Mouse (Mus musculus): Measurements from ENCODE around the gene Olfr525.

The Olfr525 gene

DNA sequence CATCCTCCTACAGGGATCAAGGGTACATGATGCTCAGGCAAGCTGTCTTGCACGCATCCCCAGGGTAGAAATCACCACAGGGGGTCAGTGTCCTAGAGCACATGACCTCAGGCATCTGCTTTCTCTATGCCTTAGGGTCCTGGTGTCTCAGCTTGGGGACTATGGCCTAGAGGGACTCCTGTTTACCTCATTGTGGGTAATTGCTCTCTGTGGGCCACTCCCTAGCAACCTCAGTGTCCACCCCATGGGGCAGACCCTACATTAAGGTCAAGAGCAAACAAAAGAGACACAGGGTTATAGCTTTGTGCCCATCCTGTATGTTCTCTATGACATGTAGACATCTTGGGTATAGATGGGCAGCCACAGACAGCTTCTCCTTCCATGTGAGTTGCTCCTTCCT is at the start of gene Olfr525:
Olfr525 (plus strand) TSS at position 301 of the 400 bp plus-strand sequence.
- DNase-seq = no peak

DNA sequence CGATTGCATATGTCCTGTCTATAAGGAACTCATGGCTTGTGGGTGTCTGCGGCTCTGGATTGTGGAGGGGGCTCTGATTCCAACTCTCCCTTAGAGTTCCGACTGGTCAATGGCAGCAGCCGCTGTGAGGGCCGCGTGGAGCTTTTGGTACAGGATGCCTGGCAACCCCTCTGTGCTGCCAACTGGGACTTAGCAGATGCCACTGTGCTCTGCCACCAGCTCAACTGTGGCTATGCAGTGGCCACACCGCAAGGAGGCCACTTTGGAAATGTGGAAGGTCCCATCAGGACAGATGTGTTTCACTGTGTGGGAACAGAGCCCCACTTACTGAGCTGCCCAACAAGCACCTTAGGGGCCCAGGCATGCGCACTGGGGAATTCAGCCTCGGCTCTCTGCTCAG is 24.9 kb upstream of the Olfr525 start:
- DNase-seq = no peak

DNA sequence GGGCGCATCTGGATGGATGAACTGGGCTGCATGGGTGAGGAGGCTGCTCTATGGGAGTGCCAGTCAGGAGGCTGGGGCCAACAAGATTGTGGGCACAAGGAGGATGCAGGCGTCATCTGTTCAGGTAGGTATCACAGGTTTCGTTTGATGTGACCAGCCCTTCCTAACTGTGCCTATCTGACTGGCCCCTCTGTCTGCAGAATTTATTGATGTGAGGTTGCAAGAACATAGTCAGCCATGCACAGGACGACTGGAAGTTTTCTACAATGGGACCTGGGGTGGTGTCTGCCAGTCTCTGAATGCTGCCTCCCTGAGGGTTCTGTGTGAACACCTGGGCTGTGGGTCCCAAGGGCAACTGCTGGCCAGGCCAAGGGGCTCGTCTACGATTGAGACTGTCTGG is 23.8 kb upstream of the Olfr525 start:
- no peak for DNase-seq

GRCm38 (mm10) chr7:140299416-140299815 is 21.2 kb upstream of the Olfr525 start:
- no peak for DNase-seq

DNA sequence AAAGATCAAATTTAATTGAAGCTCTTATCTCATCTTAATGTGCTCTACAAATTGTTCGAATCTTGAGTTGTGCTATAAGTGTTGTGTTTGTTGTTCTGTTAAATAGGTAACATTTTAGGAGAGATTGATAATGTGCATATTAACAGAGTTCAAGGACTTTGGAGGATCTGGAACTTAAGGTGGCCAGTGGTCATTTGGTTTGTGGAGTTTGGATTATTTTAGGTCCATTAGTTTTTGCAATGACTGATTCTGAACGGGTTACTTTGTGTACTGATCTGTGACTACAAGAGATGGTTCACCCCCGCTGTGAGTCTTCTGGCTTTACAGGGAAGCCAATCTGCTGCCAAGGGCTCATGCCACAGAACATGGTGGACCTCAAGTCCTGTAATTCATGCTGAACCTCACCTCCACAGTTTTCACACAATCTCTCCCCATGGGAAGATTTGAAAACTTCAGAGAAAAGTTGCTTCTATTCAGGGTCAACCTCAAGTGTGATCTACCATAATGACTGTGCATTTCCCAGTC is 735 bp upstream of the Olfr525 start:
- DNase-seq = no peak

DNA sequence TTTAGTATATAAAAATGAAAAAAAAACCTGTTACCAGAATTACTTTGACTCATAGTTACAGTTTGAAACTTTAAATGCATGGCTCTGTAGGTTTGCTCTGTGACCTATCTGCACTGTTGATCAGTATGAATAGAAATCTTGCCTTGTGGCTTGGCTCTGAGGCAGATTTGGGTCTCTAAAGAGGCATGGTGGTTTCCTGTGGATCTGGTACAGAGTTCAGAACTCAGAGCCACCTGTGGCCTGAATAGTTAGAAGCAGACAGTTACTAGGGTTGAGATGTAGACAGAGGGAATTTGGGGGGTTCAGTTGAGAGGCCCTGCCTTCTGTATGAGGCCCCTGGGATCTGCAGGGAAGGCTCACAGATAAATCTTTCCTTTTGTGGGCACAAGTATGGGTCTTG is 477 bp downstream of the Olfr525 start:
- DNase-seq = no peak

DNA sequence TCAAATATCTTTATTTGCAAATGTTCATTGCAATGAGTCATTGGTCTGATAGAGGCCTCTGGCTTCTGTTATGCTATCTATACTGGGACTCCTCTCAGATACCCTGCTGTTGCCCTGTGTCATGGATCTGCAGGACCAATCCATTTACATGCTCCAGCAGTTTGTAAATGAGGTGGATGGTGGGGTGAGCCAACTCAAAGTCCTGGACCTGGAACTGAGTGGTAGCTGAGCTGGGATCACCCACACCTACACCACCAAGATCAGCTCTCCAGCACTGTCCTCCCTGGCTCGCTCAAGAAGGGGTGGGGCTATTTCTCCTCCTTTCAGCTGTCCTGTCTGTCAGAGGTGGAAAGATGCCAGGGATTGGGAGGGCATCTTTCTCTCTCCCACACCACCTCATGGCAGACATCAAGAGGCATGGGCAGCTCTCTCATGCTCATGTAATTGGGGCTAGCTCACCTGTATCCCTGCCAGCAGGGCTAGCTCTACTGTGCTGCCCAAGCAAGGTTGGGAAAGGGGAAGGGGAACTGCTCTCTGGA is 9.2 kb downstream of the Olfr525 start:
- DNase-seq = no peak

DNA sequence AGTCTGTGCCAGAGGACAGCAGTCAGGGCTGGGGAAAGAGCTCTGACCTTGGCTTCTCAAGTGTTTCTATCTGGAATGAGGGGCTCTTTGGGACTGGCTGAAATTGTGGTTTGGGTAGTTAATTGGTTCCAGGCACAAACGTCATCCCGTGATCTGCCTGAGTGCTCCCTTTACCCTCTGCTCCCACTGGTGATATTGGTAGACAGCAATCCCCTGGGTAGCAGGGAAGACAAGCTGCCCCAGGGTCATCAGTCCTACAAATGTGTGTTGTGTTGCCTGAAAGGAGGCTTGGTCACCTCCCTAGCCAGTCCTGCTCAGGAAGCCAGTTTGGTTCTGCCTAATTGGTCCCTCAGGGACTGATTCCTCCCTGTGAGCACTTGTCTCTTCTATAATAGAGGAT is 13.1 kb downstream of the Olfr525 start, which contains the start of gene Olfr527:
Olfr527 (plus strand) TSS at position 301 of the 400 bp plus-strand sequence.
- no peak for DNase-seq

- no peak for DNase-seq
Measured at GRCm38 (mm10) chr7:140361571-140361970, 40.9 kb downstream of the Olfr525 start, which contains the start of gene Olfr60. TSS of gene Olfr60 (minus strand) at chr7:140361671.

DNA sequence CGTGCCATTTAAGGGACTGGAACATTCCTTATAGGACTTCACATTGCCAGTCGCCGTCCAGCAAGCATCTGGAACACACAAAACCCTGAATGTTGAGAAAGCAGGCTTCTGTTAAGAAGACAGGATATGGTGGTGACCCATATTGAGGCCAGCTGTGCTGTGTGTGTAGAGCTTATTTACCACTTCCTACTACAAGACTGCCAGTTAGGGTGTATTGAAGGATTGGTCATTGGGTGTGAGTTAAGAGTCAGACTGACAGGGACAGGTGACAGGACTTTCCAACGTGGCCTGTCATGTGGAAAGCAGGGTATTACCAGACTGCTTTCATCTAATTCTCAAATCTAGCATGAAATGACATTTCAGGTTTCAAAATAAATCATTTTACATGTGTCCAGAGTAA is 53.6 kb downstream of the Olfr525 start:
- DNase-seq = no peak

- no peak for DNase-seq
Measured at GRCm38 (mm10) chr7:140376231-140376630, 55.6 kb downstream of the Olfr525 start, which contains the start of gene Olfr530. TSS of gene Olfr530 (minus strand) at chr7:140376331.

DNA sequence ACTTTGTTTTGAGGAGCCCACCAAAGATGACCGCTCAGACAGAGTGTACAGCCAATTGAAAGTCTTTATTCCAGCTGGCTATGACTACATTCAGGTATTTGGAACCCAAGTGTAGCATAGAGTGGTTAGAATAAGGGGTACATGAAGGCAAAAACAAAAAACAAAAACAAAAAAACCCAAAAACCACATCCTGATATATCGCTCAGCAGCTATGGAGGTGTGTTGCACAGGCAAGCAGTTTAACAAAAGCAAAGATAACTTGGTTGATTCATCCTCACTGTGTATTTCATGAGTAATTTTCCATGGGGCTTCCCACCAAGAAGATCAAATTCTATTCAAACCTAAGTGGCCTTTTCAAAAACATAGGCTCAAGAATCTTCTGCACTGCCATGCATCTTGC is 56.3 kb downstream of the Olfr525 start:
- DNase-seq = no peak
